Mouse (Mus musculus): Measurements from ENCODE around the gene Aatk. TPM values are rescaled to one million over a fixed set of nuclear protein-coding genes. Genes with fewer than 3 reads are reported as not detected.
A peak's percentile ranks its signal among the peaks of the same experiment; 100 is the strongest.

Aatk gene
- total RNA-seq (2014; fragmentation: Nextera tagmentation) (8.3 and 15.1 TPM in 2 replicates), total RNA-seq (2017) (5.2 and 8.3 TPM in 2 replicates)

DNA sequence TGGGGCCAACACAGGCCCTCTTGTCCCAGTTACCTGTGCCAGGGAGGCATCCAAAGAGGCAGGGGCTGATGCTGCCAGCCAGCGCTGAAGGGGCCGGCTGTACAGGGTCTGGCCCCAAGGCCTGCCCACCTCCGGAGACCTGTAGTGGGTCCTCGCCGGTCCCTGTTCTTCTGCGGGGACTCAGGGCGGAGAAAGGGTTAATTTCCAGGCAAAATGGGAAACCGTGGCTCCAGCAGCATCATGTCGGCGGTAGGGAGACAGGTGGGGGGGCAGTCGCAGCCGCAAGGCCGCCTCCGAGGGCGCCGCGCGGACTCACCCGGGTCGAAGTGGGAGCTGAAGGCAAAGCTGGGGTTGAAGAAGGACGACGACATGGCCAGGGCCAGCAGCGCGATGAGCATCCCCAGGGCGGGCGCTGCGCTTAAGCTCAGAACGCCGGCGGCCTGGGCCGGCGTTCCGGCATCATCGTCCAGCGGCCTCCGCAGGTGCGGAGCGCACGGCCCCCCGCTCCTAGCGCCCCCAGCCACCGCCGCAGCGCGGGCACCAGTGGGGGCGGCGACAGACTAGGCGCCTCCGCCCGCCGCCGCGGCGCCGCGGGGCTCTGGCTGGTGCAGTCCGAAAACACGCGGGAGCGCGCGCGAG is at the start of gene Aatk:
TSS of gene Aatk (minus strand) at position 615 of the 639 bp plus-strand sequence.
- no peak for ATAC-seq (replicated peaks; ENCODE audit: poor library complexity, severe bottlenecking)

- ATAC-seq (replicated peaks; ENCODE audit: poor library complexity, severe bottlenecking): no peak
Measured at GRCm38 (mm10) chr11:120092817-120093591, 46.0 kb upstream of the Aatk start.

GRCm38 (mm10) chr11:120090661-120091060 is 43.7 kb upstream of the Aatk start:
- ATAC-seq (replicated peaks; ENCODE audit: poor library complexity, severe bottlenecking): no peak

- peak; percentile 98 for ATAC-seq (replicated peaks; ENCODE audit: poor library complexity, severe bottlenecking)
Measured at GRCm38 (mm10) chr11:120086702-120087152, 39.8 kb upstream of the Aatk start, which contains the start of gene Cep131. TSS of gene Cep131 (minus strand) at chr11:120086827.

DNA sequence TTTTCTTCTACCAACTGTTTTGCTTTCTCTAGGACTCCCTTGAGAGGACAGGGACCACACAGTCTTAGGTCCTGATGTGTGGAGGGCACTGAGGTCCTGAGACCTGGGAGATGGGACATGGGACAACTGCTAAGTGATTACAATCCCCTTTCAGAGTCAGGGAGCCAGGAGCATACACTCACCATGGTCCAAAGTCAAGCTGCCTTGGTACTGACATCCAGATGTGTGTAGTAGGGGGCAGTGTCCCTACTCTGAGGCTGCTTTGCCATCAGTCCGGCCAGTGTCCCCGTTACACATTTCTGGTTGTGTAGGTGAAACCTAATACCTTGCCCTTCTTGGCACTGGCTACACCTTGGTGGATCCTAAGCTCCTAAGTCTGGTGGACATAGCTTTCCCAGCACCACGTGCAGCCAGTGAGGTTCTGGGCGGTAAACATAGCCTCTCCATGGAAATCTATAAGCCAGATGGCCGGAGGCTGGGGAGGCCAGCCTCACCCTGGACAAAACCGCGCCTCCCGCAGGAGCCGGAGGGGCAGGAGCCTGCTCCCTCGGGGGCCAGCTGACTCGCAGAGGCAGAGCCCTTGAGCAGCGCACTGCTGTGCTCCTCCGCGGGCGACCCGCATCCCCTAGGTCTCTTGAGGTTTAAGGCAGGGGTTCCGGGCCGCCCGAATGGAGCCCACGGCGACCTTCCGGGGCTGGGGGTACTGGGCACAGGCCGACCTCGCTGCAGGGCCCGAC is 39.1 kb upstream of the Aatk start:
- peak; percentile 10; the same call in 1 of the 2 replicates for ATAC-seq (replicated peaks; ENCODE audit: poor library complexity, severe bottlenecking)

GRCm38 (mm10) chr11:120080282-120080681 is 33.3 kb upstream of the Aatk start:
- ATAC-seq (replicated peaks; ENCODE audit: poor library complexity, severe bottlenecking): no peak

DNA sequence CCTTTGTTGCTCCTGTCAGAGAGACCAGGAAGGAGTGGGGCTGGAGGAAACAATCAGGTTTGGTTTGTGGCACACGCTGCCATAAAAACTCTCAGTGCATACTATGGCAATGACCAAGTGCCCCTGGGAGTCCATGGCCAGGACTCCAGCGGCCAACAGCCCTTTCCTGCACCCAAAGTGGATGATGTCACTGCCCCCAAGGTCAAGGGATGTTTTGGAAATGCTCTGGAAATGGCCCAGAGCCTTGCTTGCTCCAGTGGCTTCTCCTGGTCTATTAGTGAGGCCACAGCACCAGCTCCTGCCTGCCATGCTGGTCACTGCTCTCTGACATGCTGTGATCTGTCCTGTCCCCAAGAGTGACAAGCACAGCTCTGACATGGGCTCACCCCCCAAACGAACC is 29.2 kb upstream of the Aatk start:
- no peak for ATAC-seq (replicated peaks; ENCODE audit: poor library complexity, severe bottlenecking)

DNA sequence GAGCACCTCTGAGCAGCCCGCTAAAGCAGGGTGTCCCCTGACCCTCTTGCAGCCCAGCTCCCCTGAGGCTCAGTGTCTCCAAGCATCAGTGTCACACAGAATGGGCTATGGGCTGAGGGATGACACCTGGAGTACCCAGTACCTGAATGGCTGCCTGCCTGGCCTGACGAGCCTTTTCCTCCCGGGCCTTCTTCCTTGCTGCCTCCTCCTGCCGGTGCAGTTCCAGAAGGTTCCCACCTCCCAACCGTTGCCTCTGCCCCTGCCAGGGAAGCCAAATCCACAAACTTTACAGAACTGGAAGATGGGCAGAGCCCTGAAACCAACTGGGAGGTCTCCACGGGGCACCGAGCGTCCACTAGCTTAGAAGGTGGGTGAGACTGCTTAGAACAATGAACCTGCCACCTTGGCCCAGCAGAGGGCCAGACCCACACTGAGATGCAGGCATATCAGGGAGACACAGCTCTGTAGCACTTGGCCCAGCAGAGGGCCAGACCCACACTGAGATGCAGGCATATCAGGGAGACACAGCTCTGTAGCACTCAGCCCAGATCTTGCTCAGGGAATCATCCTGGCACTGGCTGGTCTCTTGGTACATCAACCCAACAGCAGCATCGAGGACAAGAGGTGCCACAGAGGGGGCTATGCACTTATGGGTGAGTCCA is 26.1 kb upstream of the Aatk start:
- peak; percentile 24; the same call in 1 of the 2 replicates for ATAC-seq (replicated peaks; ENCODE audit: poor library complexity, severe bottlenecking)

- ATAC-seq (replicated peaks; ENCODE audit: poor library complexity, severe bottlenecking): no peak
Measured at GRCm38 (mm10) chr11:120071731-120072320, 24.9 kb upstream of the Aatk start.

GRCm38 (mm10) chr11:120071065-120071464 is 24.1 kb upstream of the Aatk start:
- peak; percentile 81 for ATAC-seq (replicated peaks; ENCODE audit: poor library complexity, severe bottlenecking)

DNA sequence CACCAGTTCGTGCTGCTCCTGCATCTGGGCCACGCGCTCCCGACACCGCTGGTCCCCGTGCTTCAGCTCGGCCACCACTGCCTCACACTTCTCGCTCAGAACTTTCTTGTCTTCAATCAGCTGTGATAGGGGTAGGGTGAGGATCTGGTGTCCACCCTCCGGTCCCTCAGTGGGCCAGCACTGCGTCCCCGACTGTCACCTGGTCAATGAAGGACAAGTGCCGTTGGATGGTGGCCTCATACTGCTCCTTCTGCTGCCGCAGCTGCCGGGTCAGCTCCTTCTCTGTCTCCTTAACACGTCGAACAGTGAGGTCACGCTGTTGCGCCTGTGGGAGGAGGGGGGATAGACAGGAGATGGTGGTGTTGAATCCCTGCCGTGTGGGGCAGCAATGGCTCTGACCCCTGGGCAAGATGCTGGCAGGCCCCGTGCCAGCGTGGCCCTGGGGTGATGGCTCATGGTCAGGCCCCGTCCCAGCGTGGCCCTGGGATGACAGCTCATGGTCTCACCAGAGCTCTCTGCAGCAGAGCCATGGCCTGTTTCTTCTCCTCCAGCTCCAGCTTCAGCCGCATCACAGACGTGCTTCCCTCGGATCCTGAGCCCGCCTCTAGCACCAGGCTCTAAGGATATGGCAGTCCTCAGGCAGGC is 23.4 kb upstream of the Aatk start:
- no peak for ATAC-seq (replicated peaks; ENCODE audit: poor library complexity, severe bottlenecking)

- ATAC-seq (replicated peaks; ENCODE audit: poor library complexity, severe bottlenecking): no peak
Measured at GRCm38 (mm10) chr11:120069261-120069660, 22.3 kb upstream of the Aatk start.

GRCm38 (mm10) chr11:120067834-120068233 is 20.9 kb upstream of the Aatk start:
- no peak for ATAC-seq (replicated peaks; ENCODE audit: poor library complexity, severe bottlenecking)

- ATAC-seq (replicated peaks; ENCODE audit: poor library complexity, severe bottlenecking): peak; percentile 17; the same call in 1 of the 2 replicates
Measured at GRCm38 (mm10) chr11:120065291-120065690, 18.3 kb upstream of the Aatk start.

DNA sequence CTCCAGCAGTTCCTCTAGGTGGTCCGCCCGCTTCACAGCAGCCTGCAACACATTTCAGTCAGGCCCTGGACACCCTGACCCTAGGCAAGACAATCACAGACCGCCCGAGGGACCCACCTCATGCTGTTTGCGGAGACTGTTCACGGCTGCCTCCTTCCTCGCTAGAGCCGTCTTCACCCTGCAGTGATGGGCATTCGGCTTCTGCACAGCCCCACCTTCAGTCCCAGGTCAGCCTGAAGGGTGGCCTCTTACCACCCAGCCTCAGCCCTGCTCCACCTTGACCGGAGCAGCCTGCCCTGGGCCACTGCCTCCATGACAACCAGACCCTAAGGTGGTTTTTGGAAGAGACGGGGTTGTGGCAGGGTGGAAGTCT is 17.7 kb upstream of the Aatk start:
- ATAC-seq (replicated peaks; ENCODE audit: poor library complexity, severe bottlenecking): no peak

GRCm38 (mm10) chr11:120064006-120064667 is 17.2 kb upstream of the Aatk start:
- peak; percentile 73 for ATAC-seq (replicated peaks; ENCODE audit: poor library complexity, severe bottlenecking)

- no peak for ATAC-seq (replicated peaks; ENCODE audit: poor library complexity, severe bottlenecking)
Measured at GRCm38 (mm10) chr11:120063326-120063725, 16.4 kb upstream of the Aatk start.

- no peak for ATAC-seq (replicated peaks; ENCODE audit: poor library complexity, severe bottlenecking)
Measured at GRCm38 (mm10) chr11:120060634-120061033, 13.7 kb upstream of the Aatk start.

Measured in granulocyte monocyte progenitor cell, adult 5-6 weeks (primary cell).